Mouse (Mus musculus) lung, embryonic 16.5 days (tissue): ENCODE measurements around the gene Pxmp4. TPM values are rescaled to one million over a fixed set of nuclear protein-coding genes. Genes with fewer than 3 reads are reported as not detected.

Source experiments
- ATAC-seq: fragments of 200-750 bp; cut with Nextera tagmentation; 2 replicates; pipeline ENCODE4 v1.8.0; 2017; ENCODE audit warnings: low read depth, mild to moderate bottlenecking, moderate library complexity
- H3K27ac ChIP-seq: fragments of 300-500 bp; sonication (generic); 2 replicates; pipeline ENCODE4 v1.5.1; 2014; ENCODE audit warnings: mild to moderate bottlenecking, control low read depth, low read length
- H3K27me3 ChIP-seq: fragments of 300-500 bp; sonication (generic); 2 replicates; pipeline ENCODE4 v1.6.1; 2014; ENCODE audit warnings: low read depth, low read length, mixed read lengths; ENCODE audit not compliant: control insufficient read depth, insufficient read depth
- H3K36me3 ChIP-seq: fragments of 300-500 bp; sonication (generic); 2 replicates; pipeline ENCODE4 v1.6.1; 2014; ENCODE audit warnings: low read length; ENCODE audit not compliant: control insufficient read depth, insufficient read depth
- H3K4me1 ChIP-seq: fragments of 300-500 bp; sonication (generic); replicated peaks from 2 replicates; pipeline ENCODE4 v1.6.1; 2014; ENCODE audit warnings: low read length, mixed read lengths; ENCODE audit not compliant: control insufficient read depth, insufficient read depth
- H3K4me2 ChIP-seq: fragments of 300-500 bp; sonication (generic); 2 replicates; pipeline ENCODE4 v1.6.1; 2014; ENCODE audit warnings: low read depth, low read length, control low read depth
- H3K4me3 ChIP-seq: fragments of 300-500 bp; sonication (generic); 2 replicates; pipeline ENCODE4 v1.5.1; 2014; ENCODE audit warnings: mild to moderate bottlenecking, low read length, control low read depth
- H3K9ac ChIP-seq: fragments of 300-500 bp; sonication (generic); 2 replicates; pipeline ENCODE4 v1.6.1; 2014; ENCODE audit warnings: low read length, control low read depth
- H3K9me3 ChIP-seq: fragments of 300-500 bp; sonication (generic); 2 replicates; pipeline ENCODE4 v1.6.1; 2016; ENCODE audit warnings: low read length; ENCODE audit not compliant: control insufficient read depth
- WGBS: fragments of 180-500 bp; shearing (Covaris S2); extraction: QIAGEN DNeasy Blood & Tissue Kit; methylation state at CpG from one replicate; pipeline ENCODE4 v1.1.7; 2014; 5-methylcytosine and 5-hydroxymethylcytosine counted together
- polyA plus RNA-seq: library from polyadenylated mRNA; unstranded; fragments of >200 nt; fragmentation: Nextera tagmentation; extraction: Ambion mirVana; gene quantifications from 2 replicates; pipeline ENCODE4 v1.2.1, GENCODE M21; 2015

Gene Pxmp4
- polyA plus RNA-seq, 1 experiment from 2014 or later, result 31.4 TPM

GRCm38 (mm10) chr2:154557184-154557832 is 46.2 kb downstream of the Pxmp4 start:
- no peaks in the 10 kb centered on the region for H3K27me3 ChIP-seq
- H3K36me3 ChIP-seq, result peaks cover 7% of the 10 kb centered on the region; the same call in 1 of the 2 replicates
- no peak overlapping the region for H3K4me2 ChIP-seq
- no peak overlapping the region for H3K27ac ChIP-seq
- no peak for ATAC-seq
- no peak overlapping the region for H3K4me3 ChIP-seq
- WGBS, result 35% methylated on average over 5 of the region's 5 CpGs
- H3K9me3 ChIP-seq, result no peaks in the 10 kb centered on the region
- H3K4me1 ChIP-seq, result peaks cover 20% of the 10 kb centered on the region
- H3K9ac ChIP-seq, result no peak overlapping the region

- WGBS, result 80% methylated on average over 6 of the region's 6 CpGs
Observed at GRCm38 (mm10) chr2:154555235-154555634, 48.3 kb downstream of the Pxmp4 start.

GRCm38 (mm10) chr2:154552424-154552907 is 51.0 kb downstream of the Pxmp4 start:
- peak overlapping the region; percentile 18 for H3K4me3 ChIP-seq
- ATAC-seq, result peak; percentile 74

More at GRCm38 (mm10) chr2:154555235-154555634, 48.3 kb downstream of the Pxmp4 start:
- H3K4me1 ChIP-seq, result peaks cover 27% of the 10 kb centered on the region
- H3K27ac ChIP-seq, result no peak overlapping the region
- no peak for ATAC-seq
- H3K4me2 ChIP-seq, result no peak overlapping the region
- no peak overlapping the region for H3K9ac ChIP-seq
- H3K27me3 ChIP-seq, result peaks cover 14% of the 10 kb centered on the region
- H3K9me3 ChIP-seq, result no peaks in the 10 kb centered on the region
- no peaks in the 10 kb centered on the region; the same call in 1 of the 2 replicates for H3K36me3 ChIP-seq
- no peak overlapping the region for H3K4me3 ChIP-seq

GRCm38 (mm10) chr2:154551927-154552326 is 51.6 kb downstream of the Pxmp4 start:
- Histone ChIP-seq H3K9ac (peak overlapping the region; percentile 12), H3K27ac (no peak overlapping the region), H3K27me3 (peaks cover 14% of the 10 kb centered on the region), H3K4me1 (peaks cover 20% of the 10 kb centered on the region), H3K4me2 (peak overlapping the region; percentile 49), H3K4me3 (peak overlapping the region; percentile 18), H3K9me3 (no peaks in the 10 kb centered on the region), H3K36me3 (no peaks in the 10 kb centered on the region)
- ATAC-seq, result no peak
- 39% methylated on average over 21 of the region's 21 CpGs for WGBS

More at GRCm38 (mm10) chr2:154552424-154552907, 51.0 kb downstream of the Pxmp4 start:
- peaks cover 14% of the 10 kb centered on the region for H3K27me3 ChIP-seq
- H3K9ac ChIP-seq, result peak overlapping the region; percentile 12
- 15% methylated on average over 27 of the region's 27 CpGs for WGBS
- peaks cover 24% of the 10 kb centered on the region for H3K4me1 ChIP-seq
- no peak overlapping the region for H3K27ac ChIP-seq
- no peaks in the 10 kb centered on the region for H3K36me3 ChIP-seq
- H3K4me2 ChIP-seq, result peak overlapping the region; percentile 49
- no peaks in the 10 kb centered on the region for H3K9me3 ChIP-seq

GRCm38 (mm10) chr2:154551476-154551875 is 52.0 kb downstream of the Pxmp4 start, which contains the start of gene Actl10:
Actl10 (plus strand) TSS chr2:154551776.
- H3K9ac ChIP-seq, result peak within 1 kb of the TSS; percentile 12
- peaks cover 20% of the 10 kb centered on the region for H3K4me1 ChIP-seq
- H3K27me3 ChIP-seq, result peaks cover 14% of the 10 kb centered on the region
- WGBS, result 78% methylated on average over 4 of the region's 4 CpGs
- peak within 1 kb of the TSS; percentile 49 for H3K4me2 ChIP-seq
- H3K4me3 ChIP-seq, result peak within 1 kb of the TSS; percentile 18
- no peaks in the 10 kb centered on the region for H3K9me3 ChIP-seq
- H3K36me3 ChIP-seq, result no peaks in the 10 kb centered on the region
- no peak for ATAC-seq
- H3K27ac ChIP-seq, result no peak within 1 kb of the TSS

GRCm38 (mm10) chr2:154550937-154551336 is 52.6 kb downstream of the Pxmp4 start:
- no peak overlapping the region for H3K4me3 ChIP-seq
- no peak for ATAC-seq
- H3K9me3 ChIP-seq, result no peaks in the 10 kb centered on the region
- 70% methylated on average over 2 of the region's 2 CpGs for WGBS
- no peaks in the 10 kb centered on the region for H3K36me3 ChIP-seq
- no peak overlapping the region for H3K4me2 ChIP-seq
- no peak overlapping the region for H3K9ac ChIP-seq
- peaks cover 20% of the 10 kb centered on the region for H3K4me1 ChIP-seq
- H3K27ac ChIP-seq, result no peak overlapping the region
- H3K27me3 ChIP-seq, result peaks cover 14% of the 10 kb centered on the region

- 12% methylated on average over 20 of the region's 20 CpGs for WGBS
- no peak overlapping the region for H3K9ac ChIP-seq
- H3K27me3 ChIP-seq, result peaks cover 14% of the 10 kb centered on the region
- H3K27ac ChIP-seq, result no peak overlapping the region
- H3K36me3 ChIP-seq, result no peaks in the 10 kb centered on the region
- ATAC-seq, result no peak
- peaks cover 20% of the 10 kb centered on the region for H3K4me1 ChIP-seq
- peak overlapping the region; percentile 48 for H3K4me3 ChIP-seq
- no peaks in the 10 kb centered on the region for H3K9me3 ChIP-seq
- peak overlapping the region; percentile 95 for H3K4me2 ChIP-seq
Observed at GRCm38 (mm10) chr2:154549886-154550189, 53.7 kb downstream of the Pxmp4 start.

GRCm38 (mm10) chr2:154549127-154549885 is 54.2 kb downstream of the Pxmp4 start:
- Histone ChIP-seq H3K4me3 (peak overlapping the region; percentile 48), H3K9ac (peak overlapping the region; percentile 59), H3K4me1 (peaks cover 20% of the 10 kb centered on the region), H3K36me3 (no peaks in the 10 kb centered on the region), H3K27ac (no peak overlapping the region), H3K27me3 (peaks cover 14% of the 10 kb centered on the region), H3K9me3 (no peaks in the 10 kb centered on the region), H3K4me2 (peak overlapping the region; percentile 95)
- peak; percentile 71 for ATAC-seq
- WGBS, result 3% methylated on average over 47 of the region's 48 CpGs

- H3K4me3 ChIP-seq, result no peak overlapping the region
- H3K9ac ChIP-seq, result no peak overlapping the region
- WGBS, result 44% methylated on average over 3 of the region's 3 CpGs
- H3K36me3 ChIP-seq, result no peaks in the 10 kb centered on the region
- peaks cover 14% of the 10 kb centered on the region for H3K27me3 ChIP-seq
- no peaks in the 10 kb centered on the region for H3K9me3 ChIP-seq
- H3K4me1 ChIP-seq, result peaks cover 20% of the 10 kb centered on the region
- H3K27ac ChIP-seq, result no peak overlapping the region
- no peak overlapping the region for H3K4me2 ChIP-seq
- ATAC-seq, result no peak
Observed at GRCm38 (mm10) chr2:154548688-154549087, 54.8 kb downstream of the Pxmp4 start.
